8 mouse cellular contexts compared by ENCODE assay signal in the genomic region with DNA sequence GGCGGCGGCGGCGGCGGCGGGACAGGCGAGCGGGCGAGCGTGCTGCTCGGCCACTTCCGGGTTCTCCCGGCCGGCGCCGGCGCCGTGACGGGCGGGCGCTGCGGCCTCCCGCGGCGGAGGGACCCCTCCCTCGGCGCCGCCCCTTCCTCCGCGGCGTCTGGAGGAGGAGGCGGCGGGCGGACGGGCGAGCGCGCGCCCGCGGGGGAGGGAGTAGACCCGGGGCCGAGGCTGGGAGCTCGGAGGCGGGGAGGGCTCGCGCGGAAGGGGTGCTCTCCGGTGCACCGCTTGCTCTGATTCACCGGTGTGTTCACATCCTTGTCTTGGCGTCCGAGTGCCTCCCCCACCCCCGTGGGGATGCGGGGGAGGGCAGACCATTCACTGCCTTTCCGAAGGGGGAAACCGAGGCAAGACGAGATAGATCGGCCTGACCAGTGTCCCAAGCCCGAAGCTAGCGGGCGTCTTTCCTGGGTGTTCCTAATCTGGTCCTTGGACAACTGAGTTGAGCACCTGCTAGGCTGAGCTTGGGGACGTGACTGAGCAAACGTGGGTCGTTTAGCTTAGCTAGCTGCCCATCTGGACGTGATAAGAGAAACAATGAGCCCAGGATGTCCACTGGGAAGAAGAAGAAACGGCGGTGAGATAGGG. TPM values are rescaled to one million over a fixed set of nuclear protein-coding genes. Genes with fewer than 3 reads are reported as not detected.
DNase-seq lines count a peak whose midpoint lies in the region; ATAC-seq lines count a peak whose summit lies in the region.

Klhl2 (minus strand) TSS at position 121 of the 645 bp plus-strand sequence.

- H3K4me1 ChIP-seq in liver, embryonic 11.5 days (replicated peaks; ENCODE audit: control insufficient read depth, insufficient read depth, low read length), result peaks cover 3% of the 10 kb centered on the region; the same call in 1 of the 2 replicates

- H3K27me3 ChIP-seq in liver, embryonic 11.5 days (replicated peaks; ENCODE audit: control insufficient read depth, insufficient read depth, low read length), result no peaks in the 10 kb centered on the region
- H3K27me3 ChIP-seq in splenic B cell, adult 2 months (ENCODE audit: control insufficient read depth, insufficient read depth, low read length, poor library complexity, severe bottlenecking), result no peaks in the 10 kb centered on the region

- no peak within 1 kb of the TSS for H3K27ac ChIP-seq in liver, embryonic 11.5 days (ENCODE audit: low read depth, low read length)

- no peaks in the 10 kb centered on the region for H3K9me3 ChIP-seq in liver, embryonic 11.5 days (ENCODE audit: control insufficient read depth, low read length)

- H3K36me3 ChIP-seq in liver, embryonic 11.5 days (ENCODE audit: control insufficient read depth, insufficient read depth, low read length), result no peaks in the 10 kb centered on the region
- no peaks in the 10 kb centered on the region for H3K36me3 ChIP-seq in splenic B cell, adult 2 months (ENCODE audit: control insufficient read depth, insufficient read depth, low read length, poor library complexity, severe bottlenecking)

- H3K4me2 ChIP-seq in liver, embryonic 11.5 days, result peak within 1 kb of the TSS; percentile 84

- under 1% methylated on average over 48 of the region's 68 CpGs for WGBS in liver, embryonic 11.5 days

- peak; percentile 75 for DNase-seq in layer of hippocampus, adult 11-12 months (ENCODE audit: low spot score)
- no peak for DNase-seq in layer of hippocampus, adult 9-10 months (ENCODE audit: low spot score)
- DNase-seq in embryo, embryonic 11.5 days (ENCODE audit: low read depth, low spot score), result peak; percentile 42
- peak; percentile 65 for DNase-seq in heart, adult 8-10 months (ENCODE audit: low spot score)
- peak; percentile 74 for DNase-seq in kidney, adult 9 months
- DNase-seq in liver, embryonic 11.5 days (ENCODE audit: low spot score), result peak; percentile 71
- DNase-seq in naive thymus-derived CD4-positive, alpha-beta T cell, adult 2 months (ENCODE audit: low read depth), result peak; percentile 69
- peak; percentile 79 for DNase-seq in splenic B cell, adult 2 months (ENCODE audit: low read depth, low spot score)

- peak within 1 kb of the TSS; percentile 91 for H3K4me3 ChIP-seq in liver, embryonic 11.5 days (ENCODE audit: low read depth, low read length)

- ATAC-seq in liver, embryonic 11.5 days (replicated peaks; ENCODE audit: low FRiP score), result peak; percentile 86

- peak within 1 kb of the TSS; percentile 78 for H3K9ac ChIP-seq in liver, embryonic 11.5 days (ENCODE audit: low read depth, low read length)

RNA-seq across cellular contexts. Expression of gene Klhl2, which starts in this region (rescaled TPM):
- 10 to 100 TPM; 17.2 to 18.3 (median 17.6) TPM for total RNA-seq in heart, adult 8-10 months (2022)
- polyA plus RNA-seq in liver, embryonic 11.5 days (2014; fragmentation: Nextera tagmentation; extraction: Ambion mirVana), result 9.7 and 10.1 TPM in 2 replicates
